Mouse (Mus musculus) lung, embryonic 14.5 days (tissue): ENCODE measurements at regions not wholly inside any gene's neighbourhood (a gene's known extent, or its start where the extent isn't known, plus 50 kb on each side); places are given as distances from the start of the nearest gene placed in this dataset.
A peak's percentile ranks its signal among the peaks of the same experiment; 100 is the strongest.

ENCODE experiments used
- ATAC-seq: fragments of 200-750 bp; cut with Nextera tagmentation; 2 replicates; pipeline ENCODE4 v1.8.0; 2017; ENCODE audit warnings: mild to moderate bottlenecking, moderate TSS enrichment, moderate library complexity; ENCODE audit not compliant: insufficient read depth
- DNase-seq: peaks from one replicate; pipeline ENCODE4 v3.0.0-alpha.2; 2015
- H3K27ac ChIP-seq: fragments of 300-500 bp; sonication (generic); 2 replicates; pipeline ENCODE4 v1.5.1; 2014; ENCODE audit warnings: low read depth, mild to moderate bottlenecking, moderate library complexity
- H3K27me3 ChIP-seq: fragments of 300-500 bp; sonication (generic); 2 replicates; pipeline ENCODE4 v1.6.1; 2014; ENCODE audit warnings: low read length, control low read depth; ENCODE audit not compliant: insufficient read depth
- H3K36me3 ChIP-seq: fragments of 300-500 bp; sonication (generic); 2 replicates; pipeline ENCODE4 v1.6.1; 2014; ENCODE audit warnings: control low read depth; ENCODE audit not compliant: insufficient read depth
- H3K4me1 ChIP-seq: fragments of 300-500 bp; sonication (generic); 2 replicates; pipeline ENCODE4 v1.6.1; 2014; ENCODE audit warnings: antibody characterized with exemption, control low read depth; ENCODE audit not compliant: insufficient read depth
- H3K4me2 ChIP-seq: fragments of 300-500 bp; sonication (generic); 2 replicates; pipeline ENCODE4 v1.6.1; 2014; ENCODE audit warnings: mild to moderate bottlenecking
- H3K4me3 ChIP-seq: fragments of 300-500 bp; sonication (generic); 2 replicates; pipeline ENCODE4 v1.5.1; 2014; ENCODE audit warnings: low read depth, low read length
- H3K9ac ChIP-seq: fragments of 300-500 bp; sonication (generic); 2 replicates; pipeline ENCODE4 v1.6.1; 2014
- H3K9me3 ChIP-seq: fragments of 300-500 bp; sonication (generic); 2 replicates; pipeline ENCODE4 v1.6.1; 2016; ENCODE audit warnings: low read depth, low read length, control low read depth
- CTCF ChIP-seq: IDR thresholded peaks from 2 replicates; pipeline ENCODE4 v1.5.1; 2016; ENCODE audit warnings: antibody characterized with exemption, low read depth
- WGBS: fragments of 180-500 bp; shearing (Covaris S2); extraction: QIAGEN DNeasy Blood & Tissue Kit; methylation state at CpG from one replicate; pipeline ENCODE4 v1.1.7; 2014; 5-methylcytosine and 5-hydroxymethylcytosine counted together

GRCm38 (mm10) chr1:128740616-128741015 is 148.5 kb upstream of the Cxcr4 start:
- no peak overlapping the region for H3K4me3 ChIP-seq
- H3K4me1 ChIP-seq = no peaks in the 10 kb centered on the region
- no peak overlapping the region for H3K4me2 ChIP-seq
- ATAC-seq (peak; percentile 55; the same call in 1 of the 2 replicates), DNase-seq (peak; percentile 87)
- no peaks in the 10 kb centered on the region for H3K27me3 ChIP-seq
- no peaks in the 10 kb centered on the region for H3K9me3 ChIP-seq
- H3K36me3 ChIP-seq = no peaks in the 10 kb centered on the region
- H3K27ac ChIP-seq = no peak overlapping the region
- 34% methylated on average over 2 of the region's 2 CpGs for WGBS
- no peak overlapping the region for H3K9ac ChIP-seq
- TF ChIP-seq CTCF = no peak

- ATAC-seq = no peak
- Histone ChIP-seq H3K9me3 (no peaks in the 10 kb centered on the region), H3K27ac (no peak overlapping the region), H3K4me2 (no peak overlapping the region), H3K4me3 (no peak overlapping the region), H3K36me3 (no peaks in the 10 kb centered on the region), H3K27me3 (no peaks in the 10 kb centered on the region), H3K4me1 (no peaks in the 10 kb centered on the region), H3K9ac (no peak overlapping the region)
- TF ChIP-seq CTCF = no peak
- WGBS = 68% methylated on average over 4 of the region's 4 CpGs
- DNase-seq = no peak
Observed at GRCm38 (mm10) chr1:128738152-128738551, 146.1 kb upstream of the Cxcr4 start.

- no peaks in the 10 kb centered on the region for H3K27me3 ChIP-seq
- WGBS = 64% methylated on average over 2 of the region's 2 CpGs
- H3K9me3 ChIP-seq = no peaks in the 10 kb centered on the region
- H3K4me1 ChIP-seq = no peaks in the 10 kb centered on the region
- TF ChIP-seq CTCF = no peak
- no peak overlapping the region for H3K9ac ChIP-seq
- H3K4me3 ChIP-seq = no peak overlapping the region
- H3K36me3 ChIP-seq = no peaks in the 10 kb centered on the region
- ATAC-seq (no peak), DNase-seq (no peak)
- no peak overlapping the region for H3K4me2 ChIP-seq
- H3K27ac ChIP-seq = no peak overlapping the region
Observed at GRCm38 (mm10) chr1:128734857-128735256, 142.8 kb upstream of the Cxcr4 start.

- no peaks in the 10 kb centered on the region for H3K27me3 ChIP-seq
- 56% methylated on average over 3 of the region's 3 CpGs for whole genome bisulfite sequencing
- no peak overlapping the region for H3K4me3 ChIP-seq
- TF ChIP-seq CTCF = no peak
- no peaks in the 10 kb centered on the region for H3K36me3 ChIP-seq
- no peak overlapping the region for H3K9ac ChIP-seq
- ATAC-seq = no peak
- H3K4me1 ChIP-seq = no peaks in the 10 kb centered on the region
- H3K27ac ChIP-seq = no peak overlapping the region
- DNase-seq = peak; percentile 28
- no peak overlapping the region for H3K4me2 ChIP-seq
- no peaks in the 10 kb centered on the region for H3K9me3 ChIP-seq
Observed at GRCm38 (mm10) chr1:128731445-128731844, 139.4 kb upstream of the Cxcr4 start.

GRCm38 (mm10) chr1:128724433-128725091 is 132.5 kb upstream of the Cxcr4 start:
- Histone ChIP-seq H3K4me1 (no peaks in the 10 kb centered on the region), H3K36me3 (no peaks in the 10 kb centered on the region), H3K27me3 (no peaks in the 10 kb centered on the region), H3K27ac (no peak overlapping the region), H3K9me3 (no peaks in the 10 kb centered on the region), H3K4me2 (no peak overlapping the region), H3K9ac (no peak overlapping the region), H3K4me3 (no peak overlapping the region)
- TF ChIP-seq CTCF = no peak
- WGBS = 68% methylated on average over 6 of the region's 6 CpGs
- DNase-seq = no peak
- ATAC-seq = no peak

GRCm38 (mm10) chr1:128723843-128724242 is 131.8 kb upstream of the Cxcr4 start:
- H3K27me3 ChIP-seq = no peaks in the 10 kb centered on the region
- DNase-seq (no peak), ATAC-seq (no peak)
- no peak overlapping the region for H3K4me3 ChIP-seq
- no peaks in the 10 kb centered on the region for H3K4me1 ChIP-seq
- H3K27ac ChIP-seq = no peak overlapping the region
- no peak for TF ChIP-seq CTCF
- WGBS = 45% methylated on average over 3 of the region's 3 CpGs
- no peak overlapping the region for H3K9ac ChIP-seq
- H3K36me3 ChIP-seq = no peaks in the 10 kb centered on the region
- H3K9me3 ChIP-seq = no peaks in the 10 kb centered on the region
- H3K4me2 ChIP-seq = no peak overlapping the region

- H3K4me3 ChIP-seq = no peak overlapping the region
- no peak for TF ChIP-seq CTCF
- H3K4me2 ChIP-seq = no peak overlapping the region
- no peaks in the 10 kb centered on the region for H3K27me3 ChIP-seq
- H3K4me1 ChIP-seq = no peaks in the 10 kb centered on the region
- no peaks in the 10 kb centered on the region for H3K36me3 ChIP-seq
- peak; percentile 79 for DNase-seq
- peak; percentile 41; the same call in 1 of the 2 replicates for ATAC-seq
- H3K27ac ChIP-seq = no peak overlapping the region
- H3K9me3 ChIP-seq = no peaks in the 10 kb centered on the region
- no peak overlapping the region for H3K9ac ChIP-seq
- WGBS = 56% methylated on average over 2 of the region's 2 CpGs
Observed at GRCm38 (mm10) chr1:128722061-128722471, 130.0 kb upstream of the Cxcr4 start.
